Mouse (Mus musculus): ENCODE measurements around the gene Mrpl37. TPM values are rescaled to one million over a fixed set of nuclear protein-coding genes. Genes with fewer than 3 reads are reported as not detected.
A peak's percentile ranks its signal among the peaks of the same experiment; 100 is the strongest.

The Mrpl37 gene
- polyA plus RNA-seq, 1 experiment from 2014 or later: 83.2 TPM

- no peaks in the 10 kb centered on the region for H3K27me3 ChIP-seq (replicated peaks; ENCODE audit: control insufficient read depth, insufficient read depth, low read length)
- H3K9me3 ChIP-seq (ENCODE audit: control insufficient read depth, low read length): no peaks in the 10 kb centered on the region
- H3K4me2 ChIP-seq (ENCODE audit: low read length): no peak overlapping the region
- peaks cover 29% of the 10 kb centered on the region for H3K36me3 ChIP-seq (ENCODE audit: control insufficient read depth, insufficient read depth, low read length)
- H3K27ac ChIP-seq (ENCODE audit: low read depth, low read length): no peak overlapping the region
- H3K9ac ChIP-seq (ENCODE audit: low read depth, low read length): no peak overlapping the region
- 85% methylated on average over 3 of the region's 3 CpGs for WGBS
- H3K4me3 ChIP-seq (ENCODE audit: low read length): no peak overlapping the region
- ATAC-seq: no peak
- H3K4me1 ChIP-seq (ENCODE audit: control insufficient read depth, insufficient read depth, low read depth, low read length): no peaks in the 10 kb centered on the region
Measured at GRCm38 (mm10) chr4:107056088-107056487, 10.6 kb downstream of the Mrpl37 start.

- ATAC-seq: no peak
Measured at GRCm38 (mm10) chr4:107052962-107053553, 13.6 kb downstream of the Mrpl37 start.

GRCm38 (mm10) chr4:107051889-107052288 lies 14.8 kb downstream of the Mrpl37 start:
- H3K9me3 ChIP-seq (ENCODE audit: control insufficient read depth, low read length): no peaks in the 10 kb centered on the region
- ATAC-seq: no peak
- H3K4me3 ChIP-seq (ENCODE audit: low read length): no peak overlapping the region
- H3K36me3 ChIP-seq (ENCODE audit: control insufficient read depth, insufficient read depth, low read length): peaks cover 6% of the 10 kb centered on the region
- H3K9ac ChIP-seq (ENCODE audit: low read depth, low read length): no peak overlapping the region
- no peaks in the 10 kb centered on the region; the same call in 1 of the 2 replicates for H3K4me1 ChIP-seq (ENCODE audit: control insufficient read depth, insufficient read depth, low read depth, low read length)
- H3K4me2 ChIP-seq (ENCODE audit: low read length): no peak overlapping the region
- no peaks in the 10 kb centered on the region for H3K27me3 ChIP-seq (replicated peaks; ENCODE audit: control insufficient read depth, insufficient read depth, low read length)
- H3K27ac ChIP-seq (ENCODE audit: low read depth, low read length): no peak overlapping the region
- 52% methylated on average over 4 of the region's 4 CpGs for WGBS

More at GRCm38 (mm10) chr4:107052962-107053553, 13.6 kb downstream of the Mrpl37 start:
- H3K36me3 ChIP-seq (ENCODE audit: control insufficient read depth, insufficient read depth, low read length): peaks cover 13% of the 10 kb centered on the region
- H3K4me3 ChIP-seq (ENCODE audit: low read length): no peak overlapping the region
- H3K27ac ChIP-seq (ENCODE audit: low read depth, low read length): no peak overlapping the region
- no peak overlapping the region for H3K9ac ChIP-seq (ENCODE audit: low read depth, low read length)
- H3K27me3 ChIP-seq (replicated peaks; ENCODE audit: control insufficient read depth, insufficient read depth, low read length): no peaks in the 10 kb centered on the region
- WGBS: 47% methylated on average over 5 of the region's 5 CpGs
- H3K4me2 ChIP-seq (ENCODE audit: low read length): no peak overlapping the region
- no peaks in the 10 kb centered on the region; the same call in 1 of the 2 replicates for H3K4me1 ChIP-seq (ENCODE audit: control insufficient read depth, insufficient read depth, low read depth, low read length)
- H3K9me3 ChIP-seq (ENCODE audit: control insufficient read depth, low read length): no peaks in the 10 kb centered on the region

GRCm38 (mm10) chr4:107048568-107049162 lies 18.0 kb downstream of the Mrpl37 start:
- Histone ChIP-seq H3K27ac (ENCODE audit: low read depth, low read length) (no peak overlapping the region), H3K9me3 (ENCODE audit: control insufficient read depth, low read length) (no peaks in the 10 kb centered on the region), H3K9ac (ENCODE audit: low read depth, low read length) (no peak overlapping the region), H3K27me3 (replicated peaks; ENCODE audit: control insufficient read depth, insufficient read depth, low read length) (no peaks in the 10 kb centered on the region), H3K4me2 (ENCODE audit: low read length) (no peak overlapping the region), H3K36me3 (ENCODE audit: control insufficient read depth, insufficient read depth, low read length) (peaks cover 9% of the 10 kb centered on the region), H3K4me1 (ENCODE audit: control insufficient read depth, insufficient read depth, low read depth, low read length) (no peaks in the 10 kb centered on the region; the same call in 1 of the 2 replicates), H3K4me3 (ENCODE audit: low read length) (no peak overlapping the region)
- ATAC-seq: peak; percentile 43; the same call in 1 of the 2 replicates
- 71% methylated on average over 11 of the region's 11 CpGs for WGBS

- no peak overlapping the region for H3K27ac ChIP-seq (ENCODE audit: low read depth, low read length)
- no peak overlapping the region for H3K4me3 ChIP-seq (ENCODE audit: low read length)
- no peak overlapping the region for H3K4me2 ChIP-seq (ENCODE audit: low read length)
- H3K4me1 ChIP-seq (ENCODE audit: control insufficient read depth, insufficient read depth, low read depth, low read length): no peaks in the 10 kb centered on the region; the same call in 1 of the 2 replicates
- H3K27me3 ChIP-seq (replicated peaks; ENCODE audit: control insufficient read depth, insufficient read depth, low read length): no peaks in the 10 kb centered on the region
- 71% methylated on average over 5 of the region's 5 CpGs for WGBS
- H3K9ac ChIP-seq (ENCODE audit: low read depth, low read length): no peak overlapping the region
- ATAC-seq: no peak
- peaks cover 12% of the 10 kb centered on the region for H3K36me3 ChIP-seq (ENCODE audit: control insufficient read depth, insufficient read depth, low read length)
- no peaks in the 10 kb centered on the region for H3K9me3 ChIP-seq (ENCODE audit: control insufficient read depth, low read length)
Measured at GRCm38 (mm10) chr4:107047806-107048205, 18.9 kb downstream of the Mrpl37 start.

- H3K36me3 ChIP-seq (ENCODE audit: control insufficient read depth, insufficient read depth, low read length): peaks cover 25% of the 10 kb centered on the region
- H3K4me2 ChIP-seq (ENCODE audit: low read length): no peak overlapping the region
- H3K27me3 ChIP-seq (replicated peaks; ENCODE audit: control insufficient read depth, insufficient read depth, low read length): no peaks in the 10 kb centered on the region
- no peak for ATAC-seq
- no peak overlapping the region for H3K27ac ChIP-seq (ENCODE audit: low read depth, low read length)
- H3K4me1 ChIP-seq (ENCODE audit: control insufficient read depth, insufficient read depth, low read depth, low read length): no peaks in the 10 kb centered on the region; the same call in 1 of the 2 replicates
- no peak overlapping the region for H3K9ac ChIP-seq (ENCODE audit: low read depth, low read length)
- no peak overlapping the region for H3K4me3 ChIP-seq (ENCODE audit: low read length)
- 93% methylated on average over 13 of the region's 13 CpGs for WGBS
- no peaks in the 10 kb centered on the region for H3K9me3 ChIP-seq (ENCODE audit: control insufficient read depth, low read length)
Measured at GRCm38 (mm10) chr4:107045188-107045587, 21.5 kb downstream of the Mrpl37 start.

- Histone ChIP-seq H3K9ac (ENCODE audit: low read depth, low read length) (no peak overlapping the region), H3K27me3 (replicated peaks; ENCODE audit: control insufficient read depth, insufficient read depth, low read length) (no peaks in the 10 kb centered on the region), H3K27ac (ENCODE audit: low read depth, low read length) (no peak overlapping the region), H3K4me3 (ENCODE audit: low read length) (no peak overlapping the region), H3K36me3 (ENCODE audit: control insufficient read depth, insufficient read depth, low read length) (peaks cover 37% of the 10 kb centered on the region), H3K4me2 (ENCODE audit: low read length) (no peak overlapping the region), H3K9me3 (ENCODE audit: control insufficient read depth, low read length) (no peaks in the 10 kb centered on the region), H3K4me1 (ENCODE audit: control insufficient read depth, insufficient read depth, low read depth, low read length) (peaks cover 7% of the 10 kb centered on the region)
- 90% methylated on average over 6 of the region's 6 CpGs for WGBS
- ATAC-seq: no peak
Measured at GRCm38 (mm10) chr4:107042304-107042703, 24.4 kb downstream of the Mrpl37 start.

GRCm38 (mm10) chr4:107039270-107039669 lies 27.4 kb downstream of the Mrpl37 start:
- H3K4me2 ChIP-seq (ENCODE audit: low read length): no peak overlapping the region
- no peaks in the 10 kb centered on the region for H3K27me3 ChIP-seq (replicated peaks; ENCODE audit: control insufficient read depth, insufficient read depth, low read length)
- H3K36me3 ChIP-seq (ENCODE audit: control insufficient read depth, insufficient read depth, low read length): peaks cover 28% of the 10 kb centered on the region
- no peaks in the 10 kb centered on the region for H3K9me3 ChIP-seq (ENCODE audit: control insufficient read depth, low read length)
- H3K9ac ChIP-seq (ENCODE audit: low read depth, low read length): no peak overlapping the region; the same call in 1 of the 2 replicates
- no peak overlapping the region for H3K4me3 ChIP-seq (ENCODE audit: low read length)
- peaks cover 7% of the 10 kb centered on the region for H3K4me1 ChIP-seq (ENCODE audit: control insufficient read depth, insufficient read depth, low read depth, low read length)
- H3K27ac ChIP-seq (ENCODE audit: low read depth, low read length): peak overlapping the region; percentile 68
- 40% methylated on average over 8 of the region's 8 CpGs for WGBS
- peak; percentile 77 for ATAC-seq

GRCm38 (mm10) chr4:107038303-107038702 lies 28.4 kb downstream of the Mrpl37 start:
- Histone ChIP-seq H3K9ac (ENCODE audit: low read depth, low read length) (no peak overlapping the region), H3K4me2 (ENCODE audit: low read length) (no peak overlapping the region), H3K4me1 (ENCODE audit: control insufficient read depth, insufficient read depth, low read depth, low read length) (peaks cover 7% of the 10 kb centered on the region), H3K4me3 (ENCODE audit: low read length) (no peak overlapping the region), H3K27me3 (replicated peaks; ENCODE audit: control insufficient read depth, insufficient read depth, low read length) (no peaks in the 10 kb centered on the region), H3K9me3 (ENCODE audit: control insufficient read depth, low read length) (no peaks in the 10 kb centered on the region), H3K27ac (ENCODE audit: low read depth, low read length) (peak overlapping the region; percentile 48), H3K36me3 (ENCODE audit: control insufficient read depth, insufficient read depth, low read length) (peaks cover 25% of the 10 kb centered on the region)
- 81% methylated on average over 4 of the region's 4 CpGs for WGBS
- ATAC-seq: no peak

Data from hindbrain, embryonic 16.5 days (tissue).